11 mouse cellular contexts compared by ENCODE assay signal in genomic region chr4:33270386-33271314, GRCm38 (mm10).
"Had no signal": no experiment of that assay in that cellular context is flagged by ENCODE, and none has a peak within 500 bp of the region (broad histone marks: within the 10 kb centered on the region; RNA-seq: fewer than 3 reads in every experiment).

No protein-coding gene starts in this region.

- H3K4me1 ChIP-seq: limb, embryonic 13.5 days; midbrain, embryonic 12.5 days had no signal

- H3K4me3 ChIP-seq: limb, embryonic 13.5 days; midbrain, embryonic 12.5 days had no signal

- H3K36me3 ChIP-seq: limb, embryonic 13.5 days; midbrain, embryonic 12.5 days had no signal

- H3K4me2 ChIP-seq: limb, embryonic 13.5 days; midbrain, embryonic 12.5 days had no signal

- H3K27me3 ChIP-seq: limb, embryonic 13.5 days; midbrain, embryonic 12.5 days had no signal

- DNase-seq: kidney, adult 8-10 months; layer of hippocampus, postnatal 36 days; lung, adult 18-20 months; right cerebral cortex, adult 18-20 months; thymus, postnatal 25 days had no signal

- H3K27ac ChIP-seq: limb, embryonic 13.5 days; liver, embryonic 14.5 days; midbrain, embryonic 12.5 days; stomach, postnatal 0 days had no signal

- H3K9me3 ChIP-seq: limb, embryonic 13.5 days; midbrain, embryonic 12.5 days had no signal

- ATAC-seq: intestine, embryonic 16.5 days; midbrain, embryonic 16.5 days had no signal

- H3K9ac ChIP-seq: limb, embryonic 13.5 days; liver, embryonic 14.5 days; midbrain, embryonic 12.5 days had no signal
